Mouse (Mus musculus) macrophage (primary cell): ENCODE data around the gene Rpl23. TPM values are rescaled to one million over a fixed set of nuclear protein-coding genes. Genes with fewer than 3 reads are reported as not detected.

ENCODE experiments used
- H3K27ac ChIP-seq: fragments of 350-480 bp; formaldehyde crosslinking; 2 replicates; pipeline ENCODE4 v1.9.0; 2021
- H3K36me3 ChIP-seq: fragments of 350-480 bp; formaldehyde crosslinking; 2 replicates; pipeline ENCODE4 v1.9.0; 2021; ENCODE audit errors: inconsistent target
- H3K4me3 ChIP-seq: fragments of 350-480 bp; formaldehyde crosslinking; 2 replicates; pipeline ENCODE4 v1.9.0; 2021; ENCODE audit errors: inconsistent target
- H3K79me2 ChIP-seq: fragments of 350-480 bp; formaldehyde crosslinking; 2 replicates; pipeline ENCODE4 v1.9.0; 2021; ENCODE audit errors: inconsistent target
- WGBS: methylation state at CpG from one replicate; pipeline ENCODE4 v1.1.7; 2026; ENCODE audit warnings: inconsistent platforms; ENCODE audit not compliant: missing documents; 5-methylcytosine and 5-hydroxymethylcytosine counted together
- polyA plus RNA-seq: library from polyadenylated mRNA; stranded (reverse); fragments of 250-400 nt; gene quantifications from 3 replicates; pipeline ENCODE4 v1.2.4, GENCODE M21; 2018; ENCODE audit warnings: inconsistent platforms

Rpl23 gene
- polyA plus RNA-seq, 1 experiment from 2014 or later: 1,231 TPM

- Histone ChIP-seq H3K4me3 (no peak overlapping the region), H3K27ac (no peak overlapping the region), H3K36me3 (peaks cover 35% of the 10 kb centered on the region), H3K79me2 (peaks cover 37% of the 10 kb centered on the region)
- WGBS: 60% methylated on average over 2 of the region's 2 CpGs
These were observed 5.1 kb downstream of the Rpl23 start for GRCm38 (mm10) chr11:97777129-97777529.

- Histone ChIP-seq H3K36me3 (peaks cover 35% of the 10 kb centered on the region), H3K27ac (no peak overlapping the region), H3K79me2 (peaks cover 32% of the 10 kb centered on the region), H3K4me3 (no peak overlapping the region)
- WGBS: 98% methylated on average over 5 of the region's 5 CpGs
These were observed 5.6 kb downstream of the Rpl23 start for GRCm38 (mm10) chr11:97776497-97777128.

GRCm38 (mm10) chr11:97775808-97776496 is 6.3 kb downstream of the Rpl23 start, which contains the start of gene 1700001P01Rik:
1700001P01Rik (minus strand) TSS chr11:97775918.
- Histone ChIP-seq H3K79me2 (peaks cover 25% of the 10 kb centered on the region), H3K27ac (no peak within 1 kb of the TSS)

GRCm38 (mm10) chr11:97775186-97775585 is 7.1 kb downstream of the Rpl23 start:
- Histone ChIP-seq H3K79me2 (peaks cover 18% of the 10 kb centered on the region), H3K36me3 (peaks cover 29% of the 10 kb centered on the region), H3K27ac (no peak overlapping the region), H3K4me3 (no peak overlapping the region)
- WGBS: 80% methylated on average over 13 of the region's 13 CpGs

More at GRCm38 (mm10) chr11:97775808-97776496, 6.3 kb downstream of the Rpl23 start, which contains the start of gene 1700001P01Rik:
- Histone ChIP-seq H3K36me3 (peaks cover 35% of the 10 kb centered on the region), H3K4me3 (no peak within 1 kb of the TSS)
- WGBS: 88% methylated on average over 16 of the region's 17 CpGs

- H3K36me3 ChIP-seq: no peaks in the 10 kb centered on the region; the same call in 1 of the 2 replicates
- no peak overlapping the region for H3K4me3 ChIP-seq
- H3K79me2 ChIP-seq: peaks cover under 1% of the 10 kb centered on the region; the same call in 1 of the 2 replicates
- no peak overlapping the region for H3K27ac ChIP-seq
- 60% methylated on average over 14 of the region's 14 CpGs for whole genome bisulfite sequencing
These were observed 10.8 kb downstream of the Rpl23 start for GRCm38 (mm10) chr11:97771410-97771809.

GRCm38 (mm10) chr11:97769704-97770103 is 12.5 kb downstream of the Rpl23 start:
- no peak overlapping the region for H3K4me3 ChIP-seq
- H3K79me2 ChIP-seq: peaks cover 18% of the 10 kb centered on the region
- no peaks in the 10 kb centered on the region for H3K36me3 ChIP-seq
- WGBS: 24% methylated on average over 2 of the region's 2 CpGs
- H3K27ac ChIP-seq: no peak overlapping the region

GRCm38 (mm10) chr11:97766154-97766881 is 15.9 kb downstream of the Rpl23 start, which contains the start of gene Cwc25:
Cwc25 (minus strand) TSS chr11:97766556.
- peak within 1 kb of the TSS; percentile 100 for H3K4me3 ChIP-seq
- H3K27ac ChIP-seq: peak within 1 kb of the TSS; percentile 75
- H3K79me2 ChIP-seq: peaks cover 51% of the 10 kb centered on the region
- H3K36me3 ChIP-seq: peaks cover 28% of the 10 kb centered on the region
- WGBS: under 1% methylated on average over 38 of the region's 38 CpGs

GRCm38 (mm10) chr11:97761638-97762037 is 20.6 kb downstream of the Rpl23 start:
- Histone ChIP-seq H3K36me3 (peaks cover 62% of the 10 kb centered on the region), H3K4me3 (no peak overlapping the region), H3K79me2 (peaks cover 83% of the 10 kb centered on the region), H3K27ac (no peak overlapping the region)

GRCm38 (mm10) chr11:97758942-97759341 is 23.3 kb downstream of the Rpl23 start:
- Histone ChIP-seq H3K27ac (no peak overlapping the region), H3K79me2 (peaks cover 57% of the 10 kb centered on the region), H3K36me3 (peaks cover 75% of the 10 kb centered on the region), H3K4me3 (no peak overlapping the region)
- WGBS: 98% methylated on average over 6 of the region's 6 CpGs

GRCm38 (mm10) chr11:97758125-97758524 is 24.1 kb downstream of the Rpl23 start:
- WGBS: 100% methylated on average over 1 of the region's 1 CpGs
- no peak overlapping the region for H3K27ac ChIP-seq
- H3K36me3 ChIP-seq: peaks cover 78% of the 10 kb centered on the region
- H3K4me3 ChIP-seq: no peak overlapping the region
- peaks cover 49% of the 10 kb centered on the region for H3K79me2 ChIP-seq

GRCm38 (mm10) chr11:97753277-97753676 is 29.0 kb downstream of the Rpl23 start:
- no peak overlapping the region for H3K27ac ChIP-seq
- H3K4me3 ChIP-seq: no peak overlapping the region
- WGBS: 93% methylated on average over 8 of the region's 8 CpGs
- peaks cover 77% of the 10 kb centered on the region for H3K36me3 ChIP-seq
- peaks cover under 1% of the 10 kb centered on the region; the same call in 1 of the 2 replicates for H3K79me2 ChIP-seq

GRCm38 (mm10) chr11:97748496-97748895 is 33.7 kb downstream of the Rpl23 start:
- Histone ChIP-seq H3K36me3 (peaks cover 58% of the 10 kb centered on the region), H3K79me2 (peaks cover 6% of the 10 kb centered on the region), H3K4me3 (no peak overlapping the region), H3K27ac (no peak overlapping the region)
- 86% methylated on average over 5 of the region's 5 CpGs for WGBS

GRCm38 (mm10) chr11:97747773-97748172 is 34.5 kb downstream of the Rpl23 start:
- Histone ChIP-seq H3K4me3 (no peak overlapping the region), H3K79me2 (peaks cover 13% of the 10 kb centered on the region), H3K36me3 (peaks cover 51% of the 10 kb centered on the region), H3K27ac (no peak overlapping the region)
- 94% methylated on average over 8 of the region's 8 CpGs for WGBS

- H3K36me3 ChIP-seq: peaks cover 32% of the 10 kb centered on the region; the same call in 1 of the 2 replicates
- WGBS: 3% methylated on average over 13 of the region's 13 CpGs
- peak overlapping the region; percentile 38 for H3K4me3 ChIP-seq
- H3K79me2 ChIP-seq: peaks cover 37% of the 10 kb centered on the region
- peak overlapping the region; percentile 89 for H3K27ac ChIP-seq
These were observed 36.9 kb downstream of the Rpl23 start for GRCm38 (mm10) chr11:97745331-97745721.
